Mouse (Mus musculus): ENCODE data around the gene Spata2. TPM values are rescaled to one million over a fixed set of nuclear protein-coding genes. Genes with fewer than 3 reads are reported as not detected.

The Spata2 gene
- polyA plus RNA-seq, 1 experiment, result 30.5 TPM

GRCm38 (mm10) chr2:167539536-167540476 is 47.1 kb upstream of the Spata2 start:
- Histone ChIP-seq H3K36me3 (ENCODE audit: control insufficient read depth, insufficient read depth) (no peaks in the 10 kb centered on the region), H3K4me2 (ENCODE audit: low read depth) (peak overlapping the region; percentile 98), H3K79me2 (ENCODE audit: control insufficient read depth, insufficient read depth) (peaks cover 33% of the 10 kb centered on the region), H3K27me3 (ENCODE audit: control insufficient read depth, insufficient read depth, insufficient read length) (no peaks in the 10 kb centered on the region), H3ac (ENCODE audit: control insufficient read depth, insufficient read length) (peak overlapping the region; percentile 66), H3K4me3 (peak overlapping the region; percentile 59)
- peak; percentile 79 to 100 (median 99) for TF ChIP-seq MYOG (IDR thresholded peaks at IDR 0.05; ENCODE audit: control insufficient read depth in 1 of 3, insufficient read depth in 1 of 3, insufficient read length in 2 of 3, low read depth in 2 of 3)
- TF ChIP-seq TCF3 (IDR thresholded peaks at IDR 0.05; ENCODE audit: insufficient read length, low read depth), result peak; percentile 98
- TF ChIP-seq SRF (IDR thresholded peaks at IDR 0.05; ENCODE audit: control insufficient read depth, insufficient read length, low read depth), result no peak
- no peak for TF ChIP-seq CEBPB (IDR thresholded peaks at IDR 0.05; ENCODE audit: insufficient read depth, poor library complexity, severe bottlenecking)
- no peak for TF ChIP-seq USF1 (IDR thresholded peaks at IDR 0.05; ENCODE audit: low read depth)
- no peak for TF ChIP-seq POLR2A (IDR thresholded peaks at IDR 0.05; ENCODE audit: insufficient read length, low read depth)
- TF ChIP-seq POLR2AphosphoS2 (IDR thresholded peaks at IDR 0.05; ENCODE audit: insufficient read length, low read depth), result no peak
- TF ChIP-seq MAX (IDR thresholded peaks at IDR 0.05; ENCODE audit: low read depth), result no peak
- peak; percentile 98 for TF ChIP-seq TCF12 (IDR thresholded peaks at IDR 0.05; ENCODE audit: insufficient read depth, poor library complexity, severe bottlenecking)
- TF ChIP-seq MYOD1 (IDR thresholded peaks at IDR 0.05; ENCODE audit: control insufficient read depth in 1 of 3, insufficient read length in 2 of 3, low read depth in 2 of 3), result peak in 2 of 3 experiments; percentile 98 to 100
- no peak for TF ChIP-seq E2F4 (IDR thresholded peaks at IDR 0.05; ENCODE audit: insufficient read depth)

- Histone ChIP-seq H3K4me2 (ENCODE audit: low read depth) (peak overlapping the region; percentile 98), H3K36me3 (ENCODE audit: control insufficient read depth, insufficient read depth) (no peaks in the 10 kb centered on the region), H3K4me3 (peak overlapping the region; percentile 59), H3K79me2 (ENCODE audit: control insufficient read depth, insufficient read depth) (peaks cover 33% of the 10 kb centered on the region), H3K27me3 (ENCODE audit: control insufficient read depth, insufficient read depth, insufficient read length) (no peaks in the 10 kb centered on the region), H3ac (ENCODE audit: control insufficient read depth, insufficient read length) (peak overlapping the region; percentile 66)
- TF ChIP-seq POLR2AphosphoS2 (IDR thresholded peaks at IDR 0.05; ENCODE audit: insufficient read length, low read depth), result peak; percentile 13
- TF ChIP-seq CEBPB (IDR thresholded peaks at IDR 0.05; ENCODE audit: insufficient read depth, poor library complexity, severe bottlenecking), result no peak
- no peak for TF ChIP-seq MYOG (IDR thresholded peaks at IDR 0.05; ENCODE audit: control insufficient read depth in 1 of 3, insufficient read depth in 1 of 3, insufficient read length in 2 of 3, low read depth in 2 of 3)
- no peak for TF ChIP-seq POLR2A (IDR thresholded peaks at IDR 0.05; ENCODE audit: insufficient read length, low read depth)
- TF ChIP-seq REST (IDR thresholded peaks at IDR 0.05; ENCODE audit: insufficient read depth, insufficient read length), result no peak
- no peak for TF ChIP-seq MAX (IDR thresholded peaks at IDR 0.05; ENCODE audit: low read depth)
Observed at GRCm38 (mm10) chr2:167538671-167539306, 46.1 kb upstream of the Spata2 start.

- peak within 1 kb of the TSS; percentile 66 for H3ac ChIP-seq (ENCODE audit: control insufficient read depth, insufficient read length)
- H3K27me3 ChIP-seq (ENCODE audit: control insufficient read depth, insufficient read depth, insufficient read length), result no peaks in the 10 kb centered on the region
- peaks cover 33% of the 10 kb centered on the region for H3K79me2 ChIP-seq (ENCODE audit: control insufficient read depth, insufficient read depth)
- TF ChIP-seq SRF (IDR thresholded peaks at IDR 0.05; ENCODE audit: control insufficient read depth, insufficient read length, low read depth) (no peak), MAX (IDR thresholded peaks at IDR 0.05; ENCODE audit: low read depth) (no peak), E2F4 (IDR thresholded peaks at IDR 0.05; ENCODE audit: insufficient read depth) (no peak), TCF3 (IDR thresholded peaks at IDR 0.05; ENCODE audit: insufficient read length, low read depth) (peak; percentile 29), MYOD1 (IDR thresholded peaks at IDR 0.05; ENCODE audit: control insufficient read depth in 1 of 3, insufficient read length in 2 of 3, low read depth in 2 of 3) (peak in 2 of 3 experiments; percentile 89 to 92), POLR2A (IDR thresholded peaks at IDR 0.05; ENCODE audit: insufficient read length, low read depth) (peak; percentile 100), TCF12 (IDR thresholded peaks at IDR 0.05; ENCODE audit: insufficient read depth, poor library complexity, severe bottlenecking) (no peak), POLR2AphosphoS2 (IDR thresholded peaks at IDR 0.05; ENCODE audit: insufficient read length, low read depth) (peak; percentile 99), USF1 (IDR thresholded peaks at IDR 0.05; ENCODE audit: low read depth) (peak; percentile 14), MYOG (IDR thresholded peaks at IDR 0.05; ENCODE audit: control insufficient read depth in 1 of 3, insufficient read depth in 1 of 3, insufficient read length in 2 of 3, low read depth in 2 of 3) (peak; percentile 3 to 84 (median 77)), CEBPB (IDR thresholded peaks at IDR 0.05; ENCODE audit: insufficient read depth, poor library complexity, severe bottlenecking) (no peak), REST (IDR thresholded peaks at IDR 0.05; ENCODE audit: insufficient read depth, insufficient read length) (no peak)
- H3K36me3 ChIP-seq (ENCODE audit: control insufficient read depth, insufficient read depth), result no peaks in the 10 kb centered on the region
- peak within 1 kb of the TSS; percentile 59 for H3K4me3 ChIP-seq
- peak within 1 kb of the TSS; percentile 98 for H3K4me2 ChIP-seq (ENCODE audit: low read depth)
Observed at GRCm38 (mm10) chr2:167537476-167538297, 45.0 kb upstream of the Spata2 start, which contains the start of gene Snai1. Gene Snai1, plus strand, starts transcription at chr2:167538195.

GRCm38 (mm10) chr2:167536320-167536945 is 43.7 kb upstream of the Spata2 start:
- Histone ChIP-seq H3K4me3 (no peak overlapping the region), H3K4me2 (ENCODE audit: low read depth) (no peak overlapping the region), H3K36me3 (ENCODE audit: control insufficient read depth, insufficient read depth) (no peaks in the 10 kb centered on the region), H3K79me2 (ENCODE audit: control insufficient read depth, insufficient read depth) (peaks cover 30% of the 10 kb centered on the region), H3K27me3 (ENCODE audit: control insufficient read depth, insufficient read depth, insufficient read length) (no peaks in the 10 kb centered on the region), H3ac (ENCODE audit: control insufficient read depth, insufficient read length) (no peak overlapping the region)
- no peak for TF ChIP-seq MYOD1 (IDR thresholded peaks at IDR 0.05; ENCODE audit: control insufficient read depth in 1 of 3, insufficient read length in 2 of 3, low read depth in 2 of 3)
- no peak for TF ChIP-seq USF1 (IDR thresholded peaks at IDR 0.05; ENCODE audit: low read depth)
- no peak for TF ChIP-seq E2F4 (IDR thresholded peaks at IDR 0.05; ENCODE audit: insufficient read depth)
- TF ChIP-seq TCF12 (IDR thresholded peaks at IDR 0.05; ENCODE audit: insufficient read depth, poor library complexity, severe bottlenecking), result no peak
- TF ChIP-seq TCF3 (IDR thresholded peaks at IDR 0.05; ENCODE audit: insufficient read length, low read depth), result no peak
- TF ChIP-seq REST (IDR thresholded peaks at IDR 0.05; ENCODE audit: insufficient read depth, insufficient read length), result no peak
- no peak for TF ChIP-seq POLR2A (IDR thresholded peaks at IDR 0.05; ENCODE audit: insufficient read length, low read depth)
- TF ChIP-seq CEBPB (IDR thresholded peaks at IDR 0.05; ENCODE audit: insufficient read depth, poor library complexity, severe bottlenecking), result no peak
